14 mouse cellular contexts compared by ENCODE assay signal in the genomic region with DNA sequence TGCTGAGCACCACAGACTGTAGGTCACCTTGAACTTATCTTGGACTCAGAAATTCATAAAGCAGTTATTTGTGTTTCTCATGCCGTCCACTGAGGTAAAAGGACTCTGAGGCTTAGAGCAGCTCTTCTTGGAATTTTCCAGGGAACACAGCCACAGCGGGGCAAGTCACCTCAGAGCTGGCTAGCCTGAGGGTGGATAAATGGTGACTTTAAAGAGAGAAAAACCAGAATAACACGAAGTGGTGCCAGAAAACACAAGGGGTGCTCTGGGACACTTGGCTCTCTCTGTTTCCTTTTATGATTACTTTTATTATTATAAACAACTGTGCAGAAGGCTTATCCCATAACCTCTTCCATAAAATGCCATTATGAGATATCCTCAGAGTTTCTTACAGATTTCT.
"Had no signal": no experiment of that assay in that cellular context is flagged by ENCODE, and none has a peak within 500 bp of the region (broad histone marks: within the 10 kb centered on the region; RNA-seq: fewer than 3 reads in every experiment).

No protein-coding gene starts in this region.

- H3K36me3 ChIP-seq: midbrain, embryonic 13.5 days; midbrain, embryonic 15.5 days; neural tube, embryonic 12.5 days; stomach, embryonic 15.5 days had no signal

- H3K9ac ChIP-seq: liver, postnatal 0 days; lung, embryonic 14.5 days; midbrain, embryonic 13.5 days; midbrain, embryonic 15.5 days; neural tube, embryonic 12.5 days; stomach, embryonic 15.5 days had no signal

- DNase-seq: liver, postnatal 0 days; lung, embryonic 14.5 days; lung, postnatal 10 days; lung, postnatal 4 days; right cerebral cortex, postnatal 14 days; thymus, adult 2 months; thymus, postnatal 25 days; thymus, postnatal 4 days had no signal

- H3K4me3 ChIP-seq: megakaryocyte, embryonic 14.5 days; midbrain, embryonic 13.5 days; midbrain, embryonic 15.5 days; neural tube, embryonic 12.5 days; stomach, embryonic 15.5 days had no signal

- H3K27ac ChIP-seq: midbrain, embryonic 13.5 days; midbrain, embryonic 15.5 days; neural tube, embryonic 12.5 days; stomach, embryonic 15.5 days; stomach, postnatal 0 days had no signal

- H3K4me1 ChIP-seq: midbrain, embryonic 13.5 days had no signal

- H3K27me3 ChIP-seq: midbrain, embryonic 13.5 days; midbrain, embryonic 15.5 days; neural tube, embryonic 12.5 days; stomach, embryonic 15.5 days had no signal
